14 mouse cellular contexts compared by ENCODE assay signal in genomic region chr4:87880297-87880696, GRCm38 (mm10).
"Had no signal": no experiment of that assay in that cellular context is flagged by ENCODE, and none has a peak within 500 bp of the region (broad histone marks: within the 10 kb centered on the region; RNA-seq: fewer than 3 reads in every experiment).

No protein-coding gene starts in this region.

- H3K27ac ChIP-seq: left cerebral cortex, adult 2 months; limb, embryonic 10.5 days; midbrain, embryonic 15.5 days; neural tube, embryonic 12.5 days had no signal

- H3K4me2 ChIP-seq: midbrain, embryonic 11.5 days; midbrain, embryonic 15.5 days; neural tube, embryonic 12.5 days had no signal

- H3K36me3 ChIP-seq: midbrain, embryonic 15.5 days; neural tube, embryonic 12.5 days had no signal

- DNase-seq: kidney, adult 8-10 months; kidney, postnatal 25 days; lung, postnatal 36 days; thymus, adult 2 months; thymus, postnatal 25 days had no signal

- H3K27me3 ChIP-seq: megakaryocyte, embryonic 14.5 days; midbrain, embryonic 15.5 days; neural tube, embryonic 12.5 days had no signal

- H3K4me1 ChIP-seq: limb, embryonic 10.5 days; megakaryocyte, embryonic 14.5 days had no signal

- H3K4me3 ChIP-seq: left cerebral cortex, adult 2 months; limb, embryonic 10.5 days; megakaryocyte, embryonic 14.5 days; midbrain, embryonic 15.5 days; neural tube, embryonic 12.5 days had no signal

- H3K9me3 ChIP-seq: limb, embryonic 10.5 days; megakaryocyte, embryonic 14.5 days; midbrain, embryonic 15.5 days; neural tube, embryonic 12.5 days had no signal

- ATAC-seq: inflammation-experienced regulatory T-cells, adult 6 months; intestine, postnatal 0 days; lung, postnatal 0 days; midbrain, embryonic 15.5 days had no signal

- H3K9ac ChIP-seq: midbrain, embryonic 15.5 days; neural tube, embryonic 12.5 days had no signal
